Mouse (Mus musculus): ENCODE results near the gene Gm14781.
"Not testable (repeated sequence)": the region's sequence is repeated elsewhere in the genome, so short reads cannot be mapped to it uniquely, and the experiment has no call there.

Gm14781 gene

GRCm38 (mm10) chrX:91631894-91632293 lies at the start of gene Gm14781:
Gm14781 (plus strand) TSS chrX:91632194.
- DNase-seq: not testable (repeated sequence)

- not testable (repeated sequence) for DNase-seq
Observed at GRCm38 (mm10) chrX:91654964-91655575, 23.1 kb downstream of the Gm14781 start.

All from thymus, postnatal 25 days (tissue).